21 mouse cellular contexts compared by ENCODE assay signal in genomic region chr14:41424694-41425093, GRCm38 (mm10). TPM values are rescaled to one million over a fixed set of nuclear protein-coding genes. Genes with fewer than 3 reads are reported as not detected.
DNase-seq lines count a peak whose midpoint lies in the region; ATAC-seq and TF ChIP-seq lines count a peak whose summit lies in the region.
"Not testable (repeated sequence)": the region's sequence is repeated elsewhere in the genome, so short reads cannot be mapped to it uniquely, and the experiment has no call there.
"Had no signal": no experiment of that assay in that cellular context is flagged by ENCODE, and none has a peak within 500 bp of the region (broad histone marks: within the 10 kb centered on the region; RNA-seq: fewer than 3 reads in every experiment).

No protein-coding gene starts in this region.

- H3K27ac ChIP-seq in forebrain, embryonic 13.5 days; heart, embryonic 16.5 days (ENCODE audit: low read length); hindbrain, postnatal 0 days; limb, embryonic 11.5 days (replicated peaks; ENCODE audit: low read depth, low read length); midbrain, embryonic 12.5 days (replicated peaks); neural tube, embryonic 13.5 days (replicated peaks): not testable (repeated sequence)

- not testable (repeated sequence) for TF ChIP-seq CTCF in hindbrain, postnatal 0 days (IDR thresholded peaks at IDR 0.05; ENCODE audit: low read depth)

- peak; percentile 2 for DNase-seq in ES-CJ7 (ENCODE audit: low read depth, low spot score)
- peak; percentile 2 for DNase-seq in embryo, embryonic 9.5 days (ENCODE audit: extremely low spot score)
- DNase-seq in hindbrain, postnatal 0 days (ENCODE audit: low spot score), result not testable (repeated sequence)
- DNase-seq in limb, embryonic 11.5 days (ENCODE audit: low spot score), result peak; percentile 14

- H3K9me3 ChIP-seq in forebrain, embryonic 13.5 days (replicated peaks); heart, embryonic 16.5 days (replicated peaks; ENCODE audit: control insufficient read depth, low read length); hindbrain, postnatal 0 days (ENCODE audit: low read length); limb, embryonic 11.5 days (ENCODE audit: control insufficient read depth, low read length); midbrain, embryonic 12.5 days; neural tube, embryonic 13.5 days: not testable (repeated sequence)

- H3K9ac ChIP-seq in forebrain, embryonic 13.5 days; heart, embryonic 16.5 days (ENCODE audit: low read length); hindbrain, postnatal 0 days (replicated peaks; ENCODE audit: low read length); limb, embryonic 11.5 days (ENCODE audit: low read length); midbrain, embryonic 12.5 days (replicated peaks); neural tube, embryonic 13.5 days: not testable (repeated sequence)

- not testable (repeated sequence) for H3K36me3 ChIP-seq in forebrain, embryonic 13.5 days (ENCODE audit: poor library complexity, severe bottlenecking); heart, embryonic 16.5 days (ENCODE audit: control insufficient read depth, insufficient read depth); hindbrain, postnatal 0 days (ENCODE audit: insufficient read depth, low read length); limb, embryonic 11.5 days (ENCODE audit: control insufficient read depth, insufficient read depth, low read length); midbrain, embryonic 12.5 days; neural tube, embryonic 13.5 days

- H3K27me3 ChIP-seq in forebrain, embryonic 13.5 days; heart, embryonic 16.5 days (ENCODE audit: control insufficient read depth, insufficient read depth, low read length); hindbrain, postnatal 0 days (ENCODE audit: insufficient read depth, low read length); limb, embryonic 11.5 days (ENCODE audit: control insufficient read depth, insufficient read depth, low read length); midbrain, embryonic 12.5 days; neural tube, embryonic 13.5 days: not testable (repeated sequence)

- not testable (repeated sequence) for H3K4me3 ChIP-seq in forebrain, embryonic 13.5 days; hindbrain, postnatal 0 days (ENCODE audit: low read length); limb, embryonic 11.5 days (ENCODE audit: low read depth, low read length); midbrain, embryonic 12.5 days; neural tube, embryonic 13.5 days
- H3K4me3 ChIP-seq in heart, embryonic 16.5 days (ENCODE audit: low read length), result peak overlapping the region; percentile 27

- H3K4me1 ChIP-seq in forebrain, embryonic 13.5 days; heart, embryonic 16.5 days (ENCODE audit: control insufficient read depth, insufficient read depth, low read length); hindbrain, postnatal 0 days (ENCODE audit: insufficient read depth, low read length); limb, embryonic 11.5 days (ENCODE audit: control insufficient read depth, insufficient read depth, low read length); midbrain, embryonic 12.5 days; neural tube, embryonic 13.5 days (replicated peaks): not testable (repeated sequence)

- 12% methylated on average over 13 of the region's 14 CpGs for WGBS in forebrain, embryonic 13.5 days
- 14% methylated on average over 14 of the region's 14 CpGs for WGBS in heart, embryonic 16.5 days
- 8% methylated on average over 13 of the region's 14 CpGs for WGBS in hindbrain, postnatal 0 days
- 12% methylated on average over 12 of the region's 14 CpGs for WGBS in limb, embryonic 11.5 days
- WGBS in midbrain, embryonic 12.5 days, result 10% methylated on average over 13 of the region's 14 CpGs
- WGBS in neural tube, embryonic 13.5 days, result 8% methylated on average over 14 of the region's 14 CpGs

- H3K4me2 ChIP-seq in forebrain, embryonic 13.5 days, result 0 out of 2 replicates have a peak overlapping the region, but pooled peaks have one; percentile 35
- peak overlapping the region; percentile 51 for H3K4me2 ChIP-seq in heart, embryonic 16.5 days (ENCODE audit: low read depth, low read length)
- H3K4me2 ChIP-seq in hindbrain, postnatal 0 days (ENCODE audit: low read depth, low read length), result peak overlapping the region; percentile 38; the same call in 1 of the 2 replicates
- not testable (repeated sequence) for H3K4me2 ChIP-seq in limb, embryonic 11.5 days (ENCODE audit: low read depth, severe bottlenecking)
- peak overlapping the region; percentile 31; the same call in 1 of the 2 replicates for H3K4me2 ChIP-seq in midbrain, embryonic 12.5 days (replicated peaks)
- H3K4me2 ChIP-seq in neural tube, embryonic 13.5 days, result peak overlapping the region; percentile 31

- not testable (repeated sequence) for ATAC-seq in forebrain, embryonic 13.5 days; heart, embryonic 16.5 days (replicated peaks; ENCODE audit: extremely low read depth, insufficient read depth, low FRiP score); hindbrain, postnatal 0 days; limb, embryonic 11.5 days (ENCODE audit: insufficient number of reproducible peaks, low FRiP score, low TSS enrichment, low read depth); midbrain, embryonic 12.5 days (ENCODE audit: low FRiP score, low read depth); neural tube, embryonic 13.5 days (ENCODE audit: low read depth)

RNA-seq across cellular contexts. Expression of gene Gm6482, which starts 16.6 kb away (rescaled TPM):
- not detected in 2 replicates for polyA plus RNA-seq in forebrain, embryonic 13.5 days (2015; fragmentation: Nextera tagmentation; extraction: Ambion mirVana)
- polyA plus RNA-seq in heart, embryonic 16.5 days (2015; fragmentation: Nextera tagmentation; extraction: Ambion mirVana), result not detected in 2 replicates
- not detected in 2 replicates for total RNA-seq in hindbrain, postnatal 0 days (2014; rRNA removed)
- not detected in 2 replicates for polyA plus RNA-seq in hindbrain, postnatal 0 days (2015; fragmentation: Nextera tagmentation; extraction: Ambion mirVana)
- polyA plus RNA-seq in limb, embryonic 11.5 days (2014; fragmentation: Nextera tagmentation; extraction: Ambion mirVana), result not detected in 2 replicates
- not detected in 2 replicates for polyA plus RNA-seq in midbrain, embryonic 12.5 days (2016; fragmentation: Nextera tagmentation; extraction: Ambion mirVana)
- not detected in 2 replicates for polyA plus RNA-seq in neural tube, embryonic 13.5 days (2015; fragmentation: Nextera tagmentation; extraction: Ambion mirVana)
- total RNA-seq: adrenal gland, adult 18-20 months; gastrocnemius, postnatal 10 days; heart, adult 8-10 months; layer of hippocampus, adult 8-10 months; left cerebral cortex, adult 2 months; liver, adult 2 months; megakaryocyte progenitor cell, adult 5-6 weeks had no signal
- polyA plus RNA-seq: brain, embryonic 14.5 days; kidney, postnatal 0 days; liver, adult 2 months; lung, embryonic 14.5 days; myocyte; Patski; urinary bladder, adult 2 months had no signal

RNA-seq across cellular contexts. Expression of gene Gm7954, which starts 28.6 kb away (rescaled TPM):
- not detected in 2 replicates for polyA plus RNA-seq in forebrain, embryonic 13.5 days (2015; fragmentation: Nextera tagmentation; extraction: Ambion mirVana)
- polyA plus RNA-seq in heart, embryonic 16.5 days (2015; fragmentation: Nextera tagmentation; extraction: Ambion mirVana), result not detected in 2 replicates
- total RNA-seq in hindbrain, postnatal 0 days (2014; rRNA removed), result not detected in 2 replicates
- polyA plus RNA-seq in hindbrain, postnatal 0 days (2015; fragmentation: Nextera tagmentation; extraction: Ambion mirVana), result not detected in 2 replicates
- not detected in 2 replicates for polyA plus RNA-seq in limb, embryonic 11.5 days (2014; fragmentation: Nextera tagmentation; extraction: Ambion mirVana)
- not detected in 2 replicates for polyA plus RNA-seq in midbrain, embryonic 12.5 days (2016; fragmentation: Nextera tagmentation; extraction: Ambion mirVana)
- polyA plus RNA-seq in neural tube, embryonic 13.5 days (2015; fragmentation: Nextera tagmentation; extraction: Ambion mirVana), result not detected in 2 replicates
- total RNA-seq: adrenal gland, adult 18-20 months; gastrocnemius, postnatal 10 days; heart, adult 8-10 months; layer of hippocampus, adult 8-10 months; left cerebral cortex, adult 2 months; liver, adult 2 months; megakaryocyte progenitor cell, adult 5-6 weeks had no signal
- polyA plus RNA-seq: brain, embryonic 14.5 days; kidney, postnatal 0 days; liver, adult 2 months; lung, embryonic 14.5 days; myocyte; Patski; urinary bladder, adult 2 months had no signal

RNA-seq across cellular contexts. Expression of gene Gm7945, which starts 38.5 kb away (rescaled TPM):
- polyA plus RNA-seq in forebrain, embryonic 13.5 days (2015; fragmentation: Nextera tagmentation; extraction: Ambion mirVana), result not detected in 2 replicates
- polyA plus RNA-seq in heart, embryonic 16.5 days (2015; fragmentation: Nextera tagmentation; extraction: Ambion mirVana), result not detected in 2 replicates
- not detected in 2 replicates for total RNA-seq in hindbrain, postnatal 0 days (2014; rRNA removed)
- 0.13 TPM in 1 of 2 replicates, not detected in the other for polyA plus RNA-seq in hindbrain, postnatal 0 days (2015; fragmentation: Nextera tagmentation; extraction: Ambion mirVana)
- polyA plus RNA-seq in limb, embryonic 11.5 days (2014; fragmentation: Nextera tagmentation; extraction: Ambion mirVana), result not detected in 2 replicates
- not detected in 2 replicates for polyA plus RNA-seq in midbrain, embryonic 12.5 days (2016; fragmentation: Nextera tagmentation; extraction: Ambion mirVana)
- not detected in 2 replicates for polyA plus RNA-seq in neural tube, embryonic 13.5 days (2015; fragmentation: Nextera tagmentation; extraction: Ambion mirVana)
- total RNA-seq: adrenal gland, adult 18-20 months; gastrocnemius, postnatal 10 days; heart, adult 8-10 months; layer of hippocampus, adult 8-10 months; left cerebral cortex, adult 2 months; liver, adult 2 months; megakaryocyte progenitor cell, adult 5-6 weeks had no signal
- polyA plus RNA-seq: brain, embryonic 14.5 days; kidney, postnatal 0 days; liver, adult 2 months; lung, embryonic 14.5 days; myocyte; Patski; urinary bladder, adult 2 months had no signal
